Mouse (Mus musculus) thymus, postnatal 36 days (tissue): Measurements from ENCODE around the gene Krt4.

ENCODE experiments used
- DNase-seq, 2 experiments: peaks; one replicate each; pipeline ENCODE4 v3.0.0; 2022; ENCODE audit warnings: mixed read lengths in 2 of 2

Krt4 gene

GRCm38 (mm10) chr15:101924635-101925034 lies at the start of gene Krt4:
Gene Krt4 (minus strand): TSS chr15:101924735.
- DNase-seq = no peak

DNA sequence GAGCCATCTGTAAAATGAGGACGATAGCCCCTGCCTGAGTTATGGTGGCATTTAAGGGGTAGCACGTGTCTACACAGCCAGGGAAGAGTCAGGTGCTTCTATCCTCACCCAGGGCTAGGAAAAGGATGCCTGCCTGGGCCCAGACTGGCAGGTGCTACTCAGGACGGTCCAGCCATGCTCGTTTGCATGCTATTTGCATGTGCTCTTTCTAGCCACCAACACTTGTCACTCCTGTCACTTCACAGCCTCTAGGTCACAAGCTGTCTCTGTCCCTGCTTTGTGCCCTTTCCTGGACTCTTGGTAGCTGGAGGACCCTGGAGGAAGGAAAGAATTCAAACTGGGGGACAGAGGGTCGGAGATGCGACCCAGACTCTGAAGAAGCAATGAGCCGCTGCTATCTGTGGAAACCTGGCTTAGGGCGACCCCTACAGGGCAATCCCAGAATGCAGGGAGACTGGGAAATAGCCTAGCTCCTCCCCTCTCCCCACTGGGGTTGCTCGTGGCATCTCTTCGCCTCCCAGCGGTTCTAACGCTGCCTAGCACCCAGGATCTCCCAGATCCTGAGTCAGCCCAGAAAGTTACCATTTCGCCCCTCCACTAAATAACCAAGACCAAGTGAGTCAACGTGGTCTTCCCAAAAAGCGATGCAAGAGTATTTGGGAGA lies 49.0 kb upstream of the Krt4 start:
- DNase-seq = peak; percentile 79 to 84

DNA sequence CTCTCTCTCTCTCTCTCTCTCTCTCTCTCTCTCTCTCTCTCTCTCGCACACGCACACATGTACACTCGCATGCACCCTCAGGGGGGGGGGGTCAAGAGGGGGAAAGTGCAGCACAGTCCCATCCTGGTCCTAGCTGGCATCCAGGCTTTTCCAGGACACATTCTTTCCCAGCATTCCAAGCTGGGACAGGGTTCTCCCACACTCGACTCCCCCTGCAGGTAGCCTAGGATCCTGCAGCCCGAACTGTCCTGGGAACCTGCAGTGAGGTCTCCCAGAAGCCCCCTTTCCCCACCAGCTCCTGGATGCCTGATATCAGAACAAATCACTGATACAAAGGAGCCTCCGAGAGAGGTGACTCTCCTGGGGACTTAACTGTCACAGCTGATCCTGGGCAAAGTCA lies 46.0 kb upstream of the Krt4 start:
- no peak for DNase-seq

DNA sequence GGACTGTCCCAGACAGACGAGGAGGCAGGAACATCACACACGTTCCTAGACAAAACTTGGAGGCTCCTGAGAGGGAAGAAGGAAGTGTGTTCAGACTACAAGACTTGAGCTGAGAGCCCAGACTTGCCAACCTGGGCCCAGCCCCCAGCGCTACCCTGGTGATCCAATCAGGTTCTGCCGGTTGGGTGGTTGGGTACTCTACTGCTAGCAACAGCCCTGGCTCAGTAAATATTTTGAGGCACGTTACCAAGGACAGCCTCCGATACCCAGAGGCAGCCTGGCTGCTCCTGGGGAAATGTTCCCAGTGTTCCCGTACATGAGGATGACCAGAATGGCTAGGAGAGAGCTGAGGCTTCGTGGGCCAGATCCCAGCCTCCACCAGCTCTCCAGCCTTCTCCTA lies 42.3 kb upstream of the Krt4 start:
- DNase-seq = no peak

- DNase-seq = no peak
Observed at GRCm38 (mm10) chr15:101958891-101959290, 34.4 kb upstream of the Krt4 start.

- no peak for DNase-seq
Observed at GRCm38 (mm10) chr15:101954187-101954586, 29.7 kb upstream of the Krt4 start, which contains the start of gene Krt78. Gene Krt78 (minus strand): TSS chr15:101954287.

DNA sequence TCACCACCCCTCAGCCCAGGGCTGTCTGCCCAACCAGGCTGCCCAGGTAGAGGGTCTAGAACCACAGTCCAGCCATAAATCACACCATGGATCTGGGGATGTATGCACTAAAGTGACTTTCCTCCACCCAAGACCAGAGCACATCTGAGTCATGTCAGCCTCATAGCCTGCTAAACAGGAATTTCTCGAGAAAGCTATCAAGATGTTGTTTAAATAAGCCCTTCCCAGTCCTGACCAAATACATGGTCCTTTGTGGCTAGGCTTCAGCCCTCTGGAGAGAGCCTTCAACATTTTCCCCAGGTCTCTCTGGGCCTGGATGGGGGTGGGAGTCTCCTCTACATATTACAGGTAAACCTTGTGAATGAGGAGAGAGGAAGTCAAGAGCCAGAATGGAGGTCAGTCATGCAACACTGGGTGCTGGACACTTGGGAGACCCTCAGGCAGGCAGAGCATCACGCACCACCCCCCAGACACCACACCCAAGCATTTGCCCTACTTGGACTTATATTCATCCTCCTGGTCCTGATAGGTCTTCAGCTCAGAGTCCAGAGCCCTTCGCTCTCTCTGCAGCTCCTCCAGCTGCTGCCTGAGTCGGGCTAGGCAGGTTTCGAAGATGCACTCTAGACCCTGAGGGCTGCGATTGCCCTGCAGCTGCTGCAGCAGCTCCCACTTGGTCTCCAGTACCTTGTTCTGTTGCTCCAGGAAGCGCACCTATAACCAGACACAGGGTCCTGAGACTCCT lies 28.4 kb upstream of the Krt4 start:
- DNase-seq = no peak

DNA sequence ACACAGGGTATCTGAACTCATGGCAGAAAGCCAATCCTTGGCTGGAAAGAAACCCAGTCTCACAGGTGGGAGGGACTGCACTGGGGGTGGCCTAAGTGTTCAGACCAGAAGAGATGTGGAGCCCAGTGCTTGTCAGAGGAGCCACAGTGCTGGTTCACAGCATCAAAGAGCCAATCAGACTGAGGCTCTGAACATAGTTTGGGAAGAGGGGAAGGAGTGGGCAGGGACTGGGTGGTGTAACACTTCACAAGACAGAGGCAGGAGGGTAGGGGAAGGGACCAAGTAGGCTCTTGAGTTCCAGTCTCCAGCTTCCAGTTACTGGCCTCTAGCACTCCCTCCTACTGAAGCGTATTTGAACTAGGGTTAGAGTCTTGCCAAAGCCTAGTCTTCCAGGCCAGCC lies 20.9 kb upstream of the Krt4 start:
- no peak for DNase-seq

- no peak for DNase-seq
Observed at GRCm38 (mm10) chr15:101941948-101942347, 17.4 kb upstream of the Krt4 start.

GRCm38 (mm10) chr15:101940274-101940829 lies 15.8 kb upstream of the Krt4 start, which contains the start of gene Krt79:
Gene Krt79 (minus strand): TSS chr15:101940324.
- DNase-seq = no peak

GRCm38 (mm10) chr15:101938600-101939308 lies 14.2 kb upstream of the Krt4 start:
- DNase-seq = no peak

DNA sequence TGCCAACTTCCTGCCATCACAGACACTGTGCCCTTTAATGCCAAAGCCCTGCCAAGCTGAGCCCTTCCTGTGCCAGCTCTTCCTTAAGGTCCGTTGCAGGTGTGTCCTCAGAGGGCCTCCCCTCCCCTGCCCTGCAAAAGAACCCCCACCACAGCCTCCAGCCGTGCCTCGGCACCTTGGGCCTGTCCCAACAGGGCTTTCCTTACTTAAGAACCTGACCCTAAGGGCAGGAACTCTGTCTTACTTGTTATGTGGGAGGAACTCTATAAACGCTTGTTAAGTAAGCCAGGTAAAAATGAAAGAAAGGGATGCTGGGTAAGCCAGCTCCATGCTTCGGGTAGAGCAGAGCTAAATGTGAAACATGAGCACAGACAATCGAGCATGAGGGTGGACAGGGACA lies 8.5 kb upstream of the Krt4 start:
- DNase-seq = no peak

- DNase-seq = no peak
Observed at GRCm38 (mm10) chr15:101929666-101930065, 5.1 kb upstream of the Krt4 start.

GRCm38 (mm10) chr15:101929087-101929486 lies 4.6 kb upstream of the Krt4 start:
- DNase-seq = no peak

- DNase-seq = no peak
Observed at GRCm38 (mm10) chr15:101927340-101928080, 3.0 kb upstream of the Krt4 start.

DNA sequence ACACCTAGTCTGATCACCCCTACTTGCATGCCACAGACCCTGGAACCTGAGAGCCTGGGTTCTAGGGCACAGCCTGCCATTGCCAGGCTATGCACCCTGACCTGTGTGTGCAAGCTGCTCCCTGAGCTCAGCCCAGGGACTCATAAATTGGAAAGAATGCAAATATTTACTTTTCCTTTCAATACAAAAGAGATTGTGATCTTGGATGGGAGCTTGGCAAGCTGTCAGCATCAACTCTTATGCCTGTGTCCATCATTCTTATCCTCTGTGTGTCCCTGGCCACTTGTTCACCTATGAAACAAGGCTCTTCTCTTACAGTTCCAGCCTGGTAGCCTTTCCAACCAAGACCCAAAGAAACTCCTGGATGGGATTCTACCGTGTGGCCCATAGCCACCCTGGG lies 506 bp upstream of the Krt4 start:
- no peak for DNase-seq

DNA sequence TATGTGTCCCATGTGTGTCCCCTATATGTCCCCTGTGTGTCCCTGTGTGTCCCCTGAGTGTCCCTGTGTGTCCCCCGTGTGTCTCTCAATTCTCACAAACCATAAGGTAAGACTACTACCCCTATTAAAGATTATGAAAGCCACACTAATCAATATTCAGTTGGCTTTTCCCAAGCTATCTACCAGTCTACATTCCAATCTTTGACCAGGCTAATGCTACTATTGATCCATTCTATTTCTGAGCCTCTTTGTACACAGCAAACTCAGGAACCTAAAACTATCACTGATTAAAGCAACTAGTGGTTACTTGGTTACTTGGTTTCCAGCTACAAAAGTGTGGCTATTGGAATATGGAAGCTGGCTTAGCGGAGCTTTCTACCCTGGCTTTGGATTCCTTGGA lies 2.2 kb downstream of the Krt4 start:
- DNase-seq = no peak

DNA sequence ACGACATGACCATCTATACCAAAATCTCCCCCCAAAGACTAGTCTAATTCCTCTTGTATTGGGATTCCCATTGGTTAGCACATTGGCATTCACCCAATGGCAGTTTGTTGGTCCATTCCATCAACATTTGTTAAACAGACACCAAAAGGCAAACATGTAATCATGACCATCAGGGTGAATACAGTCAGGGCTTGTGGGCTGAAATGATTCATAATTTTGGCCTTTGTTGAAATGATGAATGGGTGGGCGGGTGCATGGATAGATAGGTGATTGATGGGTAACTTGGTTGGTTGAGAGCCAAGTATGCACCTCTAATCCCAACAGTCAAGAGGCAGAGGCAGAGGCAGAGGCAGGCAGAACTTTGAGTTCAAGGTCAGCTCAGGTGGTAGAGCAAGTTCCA lies 8.5 kb downstream of the Krt4 start:
- no peak for DNase-seq

- DNase-seq = no peak
Observed at GRCm38 (mm10) chr15:101904849-101905248, 19.7 kb downstream of the Krt4 start.

DNA sequence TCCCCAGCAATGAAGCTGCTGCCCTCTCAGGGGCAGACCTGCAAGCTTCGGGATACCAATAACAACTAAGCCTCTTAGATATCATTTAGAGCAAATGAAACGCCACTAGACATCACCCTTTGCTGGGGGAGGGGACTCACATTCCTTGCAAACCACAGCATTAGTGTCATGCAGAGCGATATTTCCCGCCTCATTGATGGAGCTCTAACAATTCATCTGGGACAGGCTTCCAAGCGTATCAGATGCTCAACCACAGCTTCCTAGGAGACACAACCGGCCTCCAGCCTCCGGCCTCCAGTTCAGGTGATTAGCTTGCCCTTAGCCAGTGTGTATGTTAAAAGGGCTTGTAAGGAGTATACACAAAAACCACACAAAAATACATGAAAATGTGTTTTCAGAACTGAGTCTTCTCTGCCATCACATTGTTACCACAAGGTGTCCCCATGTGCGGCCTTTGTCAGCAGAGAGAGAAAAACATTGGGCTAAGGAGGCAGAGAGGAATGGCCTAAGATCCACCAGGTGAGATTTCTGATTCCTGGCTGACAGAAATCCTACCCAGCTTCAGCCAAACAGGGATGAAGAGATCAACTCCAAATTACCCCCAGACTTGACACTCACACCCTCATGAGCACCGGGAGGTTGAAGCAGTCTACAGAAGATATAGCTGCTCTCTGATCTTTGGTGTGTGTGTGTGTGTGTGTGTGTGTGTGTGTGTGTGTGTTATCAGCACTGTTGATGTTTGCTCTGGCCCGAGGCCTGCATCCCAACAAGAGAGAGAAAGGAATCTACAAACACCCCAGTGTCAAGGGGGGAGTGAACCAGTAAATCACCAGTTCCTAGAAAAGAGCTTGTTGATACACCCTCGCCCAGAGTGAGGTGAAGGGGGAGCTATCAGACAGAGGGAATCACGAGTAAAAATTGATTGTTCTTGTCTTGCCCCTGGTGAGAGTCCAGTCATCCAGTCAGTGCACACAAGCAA lies 22.1 kb downstream of the Krt4 start:
- no peak for DNase-seq

DNA sequence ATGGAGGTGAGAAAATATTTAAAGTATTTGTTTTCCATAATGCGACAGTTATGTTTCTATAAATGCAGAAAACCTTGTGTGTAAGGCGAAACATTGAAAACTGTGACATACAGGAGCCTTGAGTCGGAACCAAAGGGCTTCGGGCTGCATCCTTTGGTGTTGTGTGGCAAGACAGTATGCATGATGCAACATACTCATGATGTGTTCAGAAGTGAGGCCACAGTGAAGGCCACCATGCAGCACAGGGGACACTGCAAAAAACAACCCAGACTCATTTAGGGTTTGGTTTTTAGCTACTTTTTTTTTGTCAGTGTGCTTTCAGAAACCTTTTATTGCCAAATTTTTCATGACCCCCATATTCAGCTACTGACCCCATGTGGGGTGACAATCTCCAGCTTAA lies 29.3 kb downstream of the Krt4 start:
- no peak for DNase-seq

DNA sequence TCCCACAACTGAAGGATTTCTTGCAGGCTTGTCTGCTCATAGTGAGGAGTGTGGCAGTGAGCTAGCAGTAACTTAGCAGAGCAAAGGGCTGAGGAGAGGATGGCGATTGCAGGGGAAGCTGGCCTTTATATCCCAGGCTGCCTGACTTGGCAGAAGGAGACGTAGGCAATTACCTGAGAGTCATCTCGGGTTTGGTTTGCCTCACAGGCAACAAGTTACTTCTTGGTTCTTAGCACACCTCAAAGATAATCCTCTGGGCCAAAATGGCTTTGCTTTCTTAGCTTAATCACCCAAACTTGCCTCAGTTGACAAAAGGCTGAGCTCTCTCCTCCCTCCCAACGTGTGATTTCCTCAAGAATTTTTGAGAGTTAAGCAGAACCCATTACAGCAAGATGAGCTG lies 31.7 kb downstream of the Krt4 start, which contains the start of gene Krt76:
Gene Krt76 (minus strand): TSS at position 101 of the 400 bp plus-strand sequence.
- DNase-seq = no peak
